Mouse (Mus musculus) myocyte (in vitro differentiated cells): ENCODE results near the gene Acp7.

Source experiments
- MAX ChIP-seq: IDR thresholded peaks from one replicate; pipeline ENCODE4 v1.6.1; 2011; ENCODE audit warnings: low read depth, mild to moderate bottlenecking, control low read depth
- MYOG ChIP-seq, 3 experiments: IDR thresholded peaks; one replicate each; pipeline ENCODE4 v1.6.1; 2011; ENCODE audit warnings: control low read depth in 2 of 3, low read depth in 2 of 3, mild to moderate bottlenecking in 2 of 3; ENCODE audit not compliant: insufficient read length in 2 of 3, control insufficient read depth in 1 of 3, insufficient read depth in 1 of 3
- POLR2A ChIP-seq: IDR thresholded peaks from one replicate; pipeline ENCODE4 v1.6.1; 2011; ENCODE audit warnings: low read depth, mild to moderate bottlenecking, control low read depth, moderate library complexity; ENCODE audit not compliant: insufficient read length
- REST ChIP-seq: IDR thresholded peaks from one replicate; pipeline ENCODE4 v1.6.1; 2011; ENCODE audit warnings: mild to moderate bottlenecking, control low read depth, moderate library complexity; ENCODE audit not compliant: insufficient read depth, insufficient read length
- TCF12 ChIP-seq: IDR thresholded peaks from one replicate; pipeline ENCODE4 v1.6.1; 2011; ENCODE audit warnings: mild to moderate bottlenecking, control low read depth; ENCODE audit not compliant: poor library complexity, insufficient read depth, severe bottlenecking
- USF1 ChIP-seq: IDR thresholded peaks from one replicate; pipeline ENCODE4 v1.6.1; 2011; ENCODE audit warnings: low read depth, mild to moderate bottlenecking, control low read depth, moderate library complexity

DNA sequence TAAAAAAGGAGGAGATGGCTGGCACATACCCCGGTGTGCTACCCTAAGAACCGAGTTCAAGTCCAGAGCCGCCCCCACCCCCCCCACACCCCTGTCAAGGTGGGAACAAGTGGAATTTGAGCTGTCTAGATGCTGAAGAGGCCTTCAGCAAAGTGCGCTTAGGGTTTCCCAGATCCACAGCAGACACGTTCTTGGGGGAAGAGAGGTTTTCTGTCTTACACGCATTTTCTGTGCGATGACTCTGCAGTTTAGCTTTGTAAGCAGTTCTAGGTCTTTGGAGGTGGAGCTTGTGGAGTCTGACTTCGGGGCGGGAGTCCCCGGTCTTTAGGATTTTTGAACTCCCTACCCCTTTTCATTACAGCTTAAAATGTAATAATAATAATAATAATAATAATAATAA lies at the start of gene Acp7:
- TF ChIP-seq USF1 = no peak
- TF ChIP-seq MYOG (IDR thresholded peaks at IDR 0.05; ENCODE audit: control insufficient read depth in 1 of 3, insufficient read depth in 1 of 3, insufficient read length in 2 of 3, low read depth in 2 of 3) = no peak
- no peak for TF ChIP-seq TCF12
- no peak for TF ChIP-seq MAX
- TF ChIP-seq POLR2A = no peak
- no peak for TF ChIP-seq REST
